Mouse (Mus musculus) thymus, postnatal 10 days (tissue): ENCODE results near the gene Tacc3.

Experiments
- DNase-seq, 2 experiments: peaks; one replicate each; pipeline ENCODE4 v3.0.0; 2021; ENCODE audit warnings: low spot score in 2 of 2

Gene Tacc3

GRCm38 (mm10) chr5:33657787-33658663 lies at the start of gene Tacc3, which contains the start of gene Tmem129:
Gene Tacc3 (plus strand): TSS chr5:33658128.
Gene Tmem129 (minus strand): TSS chr5:33658416.
- peak; percentile 93 to 97 for DNase-seq

GRCm38 (mm10) chr5:33609226-33609625 lies 48.7 kb upstream of the Tacc3 start:
- no peak for DNase-seq

GRCm38 (mm10) chr5:33611795-33612194 lies 46.1 kb upstream of the Tacc3 start:
- DNase-seq = no peak

- DNase-seq = no peak
Observed at GRCm38 (mm10) chr5:33614391-33614790, 43.5 kb upstream of the Tacc3 start.

- no peak for DNase-seq
Observed at GRCm38 (mm10) chr5:33622671-33623070, 35.3 kb upstream of the Tacc3 start.

GRCm38 (mm10) chr5:33623766-33624165 lies 34.2 kb upstream of the Tacc3 start:
- DNase-seq = no peak

- DNase-seq = no peak
Observed at GRCm38 (mm10) chr5:33627968-33628367, 30.0 kb upstream of the Tacc3 start.

GRCm38 (mm10) chr5:33628820-33629300 lies 29.1 kb upstream of the Tacc3 start:
- DNase-seq = peak in 1 of 2 experiments; percentile 62

- DNase-seq = peak; percentile 100
Observed at GRCm38 (mm10) chr5:33629301-33629987, 28.5 kb upstream of the Tacc3 start, which contains the start of the genes Fam53a and Gm9903. Gene Fam53a (minus strand): TSS chr5:33629635. Gene Gm9903 (plus strand): TSS chr5:33629925.

GRCm38 (mm10) chr5:33630061-33630460 lies 27.9 kb upstream of the Tacc3 start:
- DNase-seq = peak; percentile 33 to 50

GRCm38 (mm10) chr5:33630615-33631014 lies 27.3 kb upstream of the Tacc3 start:
- DNase-seq = no peak

- no peak for DNase-seq
Observed at GRCm38 (mm10) chr5:33632526-33632925, 25.4 kb upstream of the Tacc3 start.

GRCm38 (mm10) chr5:33635361-33635760 lies 22.6 kb upstream of the Tacc3 start:
- no peak for DNase-seq

GRCm38 (mm10) chr5:33637606-33638350 lies 20.1 kb upstream of the Tacc3 start:
- no peak for DNase-seq

- no peak for DNase-seq
Observed at GRCm38 (mm10) chr5:33638826-33639225, 19.1 kb upstream of the Tacc3 start.

GRCm38 (mm10) chr5:33640652-33641051 lies 17.3 kb upstream of the Tacc3 start:
- DNase-seq = peak in 1 of 2 experiments; percentile 63

GRCm38 (mm10) chr5:33651017-33651416 lies 6.9 kb upstream of the Tacc3 start:
- DNase-seq = no peak

- no peak for DNase-seq
Observed at GRCm38 (mm10) chr5:33651541-33651920, 6.4 kb upstream of the Tacc3 start.

- DNase-seq = peak; percentile 87 to 90
Observed at GRCm38 (mm10) chr5:33651921-33652782, 5.8 kb upstream of the Tacc3 start, which contains the start of gene Slbp. Gene Slbp (minus strand): TSS chr5:33652574.

- no peak for DNase-seq
Observed at GRCm38 (mm10) chr5:33652783-33653173, 5.2 kb upstream of the Tacc3 start.

GRCm38 (mm10) chr5:33654424-33654823 lies 3.5 kb upstream of the Tacc3 start:
- no peak for DNase-seq
